25 mouse cellular contexts compared by ENCODE assay signal in genomic region chr9:113701441-113702160, GRCm38 (mm10). TPM values are rescaled to one million over a fixed set of nuclear protein-coding genes. Genes with fewer than 3 reads are reported as not detected.
DNase-seq lines count a peak whose midpoint lies in the region; ATAC-seq and TF ChIP-seq lines count a peak whose summit lies in the region.
"Had no signal": no experiment of that assay in that cellular context is flagged by ENCODE, and none has a peak within 500 bp of the region (broad histone marks: within the 10 kb centered on the region; RNA-seq: fewer than 3 reads in every experiment).

No protein-coding gene starts in this region.

- H3K4me1 ChIP-seq in heart, embryonic 13.5 days = peaks cover 39% of the 10 kb centered on the region
- H3K4me1 ChIP-seq in heart, adult 2 months (ENCODE audit: control insufficient read depth, insufficient read depth, low read length) = peaks cover 21% of the 10 kb centered on the region
- H3K4me1 ChIP-seq in megakaryocyte, embryonic 14.5 days = peaks cover 71% of the 10 kb centered on the region

- intact Hi-C loops in heart, adult 2 months (cut with DNase I) = no loop called here

- H3K9ac ChIP-seq in heart, embryonic 13.5 days = no peak overlapping the region
- no peak overlapping the region for H3K9ac ChIP-seq in heart, adult 2 months (ENCODE audit: low read depth, low read length)
- H3K9ac ChIP-seq: embryonic facial prominence, embryonic 12.5 days; forebrain, embryonic 13.5 days had no signal

- no peak for TF ChIP-seq CTCF in heart, adult 2 months (IDR thresholded peaks at IDR 0.05)

- H3K79me2 ChIP-seq in heart, adult 2 months (replicated peaks; ENCODE audit: control insufficient read depth, insufficient read depth, low read length) = peaks cover 17% of the 10 kb centered on the region

- TF ChIP-seq EP300 in heart, adult 2 months (IDR thresholded peaks at IDR 0.05; ENCODE audit: insufficient read depth, low read depth, low read length) = no peak

- TF ChIP-seq POLR2A in heart, adult 2 months (IDR thresholded peaks at IDR 0.05; ENCODE audit: insufficient read depth, low read depth, low read length) = no peak

- DNase-seq in heart, adult 11 months = peak; percentile 60
- DNase-seq in heart, adult 8-10 months (ENCODE audit: low spot score) = no peak
- no peak for DNase-seq in heart, adult 2 months
- DNase-seq in lung, postnatal 25 days (ENCODE audit: low spot score) = peak; percentile 34
- DNase-seq in lung, postnatal 14 days = no peak
- DNase-seq: adrenal gland, adult 8-10 months; adrenal gland, postnatal 14 days; adrenal gland, postnatal 36 days; B cell, adult 2 months; cerebellum, adult 11-12 months; cerebellum, adult 2 months; cerebellum, adult 9-10 months; cerebellum, postnatal 10 days; cerebellum, postnatal 25 days had no signal

- H3K27me3 ChIP-seq in heart, embryonic 13.5 days (replicated peaks) = no peaks in the 10 kb centered on the region
- no peaks in the 10 kb centered on the region for H3K27me3 ChIP-seq in heart, adult 2 months (ENCODE audit: control insufficient read depth, insufficient read depth, low read length)
- no peaks in the 10 kb centered on the region for H3K27me3 ChIP-seq in megakaryocyte, embryonic 14.5 days (replicated peaks)
- H3K27me3 ChIP-seq: CH12.LX; embryonic facial prominence, embryonic 12.5 days; forebrain, embryonic 13.5 days; Patski had no signal

- H3K27ac ChIP-seq in heart, embryonic 13.5 days (replicated peaks) = peak overlapping the region; percentile 52
- H3K27ac ChIP-seq in heart, adult 2 months = no peak overlapping the region
- H3K27ac ChIP-seq: embryonic facial prominence, embryonic 10.5 days; embryonic facial prominence, embryonic 12.5 days; forebrain, embryonic 13.5 days had no signal

- H3K4me2 ChIP-seq in heart, embryonic 13.5 days = no peak overlapping the region
- H3K4me2 ChIP-seq: embryonic facial prominence, embryonic 12.5 days; forebrain, embryonic 13.5 days had no signal

- ATAC-seq in heart, embryonic 13.5 days (ENCODE audit: extremely low read depth, insufficient number of reproducible peaks, low FRiP score, low TSS enrichment) = no peak
- ATAC-seq in megakaryocyte, adult 5-6 weeks (ENCODE audit: poor library complexity, severe bottlenecking) = no peak
- ATAC-seq: activated CD4-positive, CD25-positive, alpha-beta regulatory T cell, adult 4 months; CD4-positive, CD25-positive, alpha-beta regulatory T cell, adult 4 months; forebrain, embryonic 13.5 days; Patski had no signal

- no peaks in the 10 kb centered on the region for H3K9me3 ChIP-seq in heart, embryonic 13.5 days
- no peaks in the 10 kb centered on the region for H3K9me3 ChIP-seq in megakaryocyte, embryonic 14.5 days
- H3K9me3 ChIP-seq: embryonic facial prominence, embryonic 10.5 days; embryonic facial prominence, embryonic 12.5 days; forebrain, embryonic 13.5 days; G1E had no signal

- peaks cover 30% of the 10 kb centered on the region for H3K36me3 ChIP-seq in heart, embryonic 13.5 days
- H3K36me3 ChIP-seq in heart, adult 2 months (ENCODE audit: control insufficient read depth, insufficient read depth, low read length) = peaks cover 23% of the 10 kb centered on the region
- H3K36me3 ChIP-seq in megakaryocyte, embryonic 14.5 days (replicated peaks; ENCODE audit: low read length) = peaks cover 81% of the 10 kb centered on the region
- H3K36me3 ChIP-seq: embryonic facial prominence, embryonic 12.5 days had no signal

- WGBS in heart, embryonic 13.5 days = 79% methylated on average over 5 of the region's 5 CpGs
- 70% methylated on average over 5 of the region's 5 CpGs for WGBS in heart, adult 2 months

- no peak overlapping the region for H3K4me3 ChIP-seq in heart, embryonic 13.5 days
- H3K4me3 ChIP-seq in heart, adult 2 months = no peak overlapping the region
- peak overlapping the region; percentile 69 for H3K4me3 ChIP-seq in megakaryocyte, embryonic 14.5 days (replicated peaks)
- H3K4me3 ChIP-seq: embryonic facial prominence, embryonic 10.5 days; embryonic facial prominence, embryonic 12.5 days; forebrain, embryonic 13.5 days had no signal

RNA-seq across cellular contexts. Expression of gene Pdcd6ip, which starts 6.5 kb away (rescaled TPM):
- total RNA-seq in heart, adult 8-10 months (2022) = 10 to 100 TPM; 60.2 to 63.5 (median 61.6) TPM
- 57.5 and 59.6 TPM in 2 replicates for polyA plus RNA-seq in heart, embryonic 13.5 days (2015; fragmentation: Nextera tagmentation; extraction: Ambion mirVana)
- 10 to 100 TPM; 56.0 to 63.3 TPM for total RNA-seq in heart, adult 2 months (2021)
- 35.7 and 44.6 TPM in 2 replicates for polyA plus RNA-seq in heart, adult 2 months (2012; rRNA removed)
- polyA plus RNA-seq in megakaryocyte, embryonic 14.5 days (2012; ENCODE audit: insufficient read depth, low replicate concordance) = 335 and 525 TPM in 2 replicates
- total RNA-seq in megakaryocyte, adult 5-6 weeks (2015) = 152 and 166 TPM in 2 replicates
- 114 and 129 TPM in 2 replicates for total RNA-seq in megakaryocyte, adult 5-6 weeks (2017)

RNA-seq across cellular contexts. Expression of gene Clasp2, which starts 39.7 kb away (rescaled TPM):
- 10 to 100 TPM; 53.8 to 62.5 (median 58.9) TPM for total RNA-seq in heart, adult 8-10 months (2022)
- polyA plus RNA-seq in heart, embryonic 13.5 days (2015; fragmentation: Nextera tagmentation; extraction: Ambion mirVana) = 20.3 and 21.0 TPM in 2 replicates
- total RNA-seq in heart, adult 2 months (2021) = 10 to 100 TPM; 53.6 to 56.2 TPM
- 14.2 and 31.0 TPM in 2 replicates for polyA plus RNA-seq in heart, adult 2 months (2012; rRNA removed)
- 1.4 TPM in 2 replicates for polyA plus RNA-seq in megakaryocyte, embryonic 14.5 days (2012; ENCODE audit: insufficient read depth, low replicate concordance)
- 32.2 and 36.0 TPM in 2 replicates for total RNA-seq in megakaryocyte, adult 5-6 weeks (2015)
- 32.2 and 35.8 TPM in 2 replicates for total RNA-seq in megakaryocyte, adult 5-6 weeks (2017)

Comparison
In these comparisons a context has a peak if more than half of its experiments do, and no peak if none do; other contexts are left out.
1. DNase-seq: peak in heart, adult 11 months (single experiment) and lung, postnatal 25 days (single experiment); none in heart, adult 8-10 months (single experiment), heart, adult 2 months (0 of 2) and lung, postnatal 14 days (single experiment).